Comparison of ENCODE assay signal across 9 mouse cellular contexts in the genomic region with DNA sequence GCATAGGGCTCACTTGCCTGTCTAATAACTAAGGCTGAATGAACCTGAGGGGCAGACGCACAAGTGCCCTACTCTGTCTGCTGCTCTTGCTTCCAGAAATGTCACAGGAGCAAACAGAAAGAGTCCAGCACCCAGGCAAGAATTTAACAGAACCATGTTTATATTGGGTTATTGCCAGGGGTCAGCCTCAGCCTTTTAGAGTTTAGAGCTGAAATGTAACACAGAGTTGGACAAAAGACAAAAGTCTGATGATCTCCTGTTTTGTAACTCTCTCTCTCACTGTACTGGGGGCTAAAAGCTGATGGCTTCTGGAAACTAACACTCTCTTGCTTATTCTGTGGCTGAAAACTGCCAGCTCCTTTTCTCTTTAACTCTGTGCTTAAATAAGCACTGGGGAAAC.
DNase-seq lines count a peak whose midpoint lies in the region; ATAC-seq and TF ChIP-seq lines count a peak whose summit lies in the region.
"Had no signal": no experiment of that assay in that cellular context is flagged by ENCODE, and none has a peak within 500 bp of the region (broad histone marks: within the 10 kb centered on the region; RNA-seq: fewer than 3 reads in every experiment).

No protein-coding gene starts in this region.

- no peaks in the 10 kb centered on the region for H3K27me3 ChIP-seq in heart, embryonic 12.5 days (replicated peaks)
- H3K27me3 ChIP-seq in lung, postnatal 0 days (replicated peaks; ENCODE audit: insufficient read depth, low read length), result no peaks in the 10 kb centered on the region
- H3K27me3 ChIP-seq: embryonic facial prominence, embryonic 13.5 days had no signal

- TF ChIP-seq EP300 in lung, postnatal 0 days (IDR thresholded peaks at IDR 0.05), result 0 out of 2 replicates have a peak, but pooled peaks have one; percentile 52

- TF ChIP-seq CTCF in lung, postnatal 0 days (IDR thresholded peaks at IDR 0.05), result no peak

- WGBS in heart, embryonic 12.5 days, result 46% methylated on average over 1 of the region's 1 CpGs
- 27% methylated on average over 1 of the region's 1 CpGs for WGBS in lung, postnatal 0 days

- no peaks in the 10 kb centered on the region for H3K9me3 ChIP-seq in heart, embryonic 12.5 days (replicated peaks)
- no peaks in the 10 kb centered on the region for H3K9me3 ChIP-seq in lung, postnatal 0 days (ENCODE audit: low read length)
- H3K9me3 ChIP-seq: embryonic facial prominence, embryonic 13.5 days had no signal

- H3K36me3 ChIP-seq in heart, embryonic 12.5 days, result peaks cover 2% of the 10 kb centered on the region; the same call in 1 of the 2 replicates
- H3K36me3 ChIP-seq in lung, postnatal 0 days (ENCODE audit: insufficient read depth, low read length), result no peaks in the 10 kb centered on the region

- H3K4me3 ChIP-seq in heart, embryonic 12.5 days, result no peak overlapping the region
- H3K4me3 ChIP-seq in lung, postnatal 0 days (ENCODE audit: low read depth, low read length), result no peak overlapping the region
- H3K4me3 ChIP-seq: embryonic facial prominence, embryonic 13.5 days had no signal

- no peaks in the 10 kb centered on the region for H3K4me1 ChIP-seq in heart, embryonic 12.5 days (replicated peaks)
- H3K4me1 ChIP-seq in lung, postnatal 0 days (ENCODE audit: insufficient read depth, low read depth, low read length), result no peaks in the 10 kb centered on the region
- H3K4me1 ChIP-seq: embryonic facial prominence, embryonic 13.5 days had no signal

- peak; percentile 33 for DNase-seq in heart, adult 8-10 months (ENCODE audit: low spot score)
- peak; percentile 96 for DNase-seq in adipocyte (ENCODE audit: low spot score)
- peak; percentile 30 to 71 for DNase-seq in kidney, adult 8-10 months
- peak; percentile 92 for DNase-seq in lung, postnatal 0 days (ENCODE audit: low spot score)
- DNase-seq in cerebellum, adult 9-10 months, result no peak
- no peak for DNase-seq in gastrocnemius, postnatal 10 days
- no peak for DNase-seq in retina, postnatal 1 day

- no peak overlapping the region for H3K27ac ChIP-seq in heart, embryonic 12.5 days (ENCODE audit: poor library complexity, severe bottlenecking)
- H3K27ac ChIP-seq in lung, postnatal 0 days (ENCODE audit: low read length), result no peak overlapping the region
- H3K27ac ChIP-seq: embryonic facial prominence, embryonic 13.5 days had no signal

- H3K9ac ChIP-seq in heart, embryonic 12.5 days, result no peak overlapping the region
- no peak overlapping the region for H3K9ac ChIP-seq in lung, postnatal 0 days (replicated peaks; ENCODE audit: low read depth)
- H3K9ac ChIP-seq: embryonic facial prominence, embryonic 13.5 days had no signal

- ATAC-seq in heart, embryonic 12.5 days (ENCODE audit: insufficient number of reproducible peaks, low FRiP score), result no peak
- ATAC-seq in lung, postnatal 0 days, result peak; percentile 81

- H3K4me2 ChIP-seq in heart, embryonic 12.5 days, result no peak overlapping the region
- no peak overlapping the region for H3K4me2 ChIP-seq in lung, postnatal 0 days (replicated peaks; ENCODE audit: low read depth, low read length)
- H3K4me2 ChIP-seq: embryonic facial prominence, embryonic 13.5 days had no signal

Comparison
In these comparisons a context has a peak if more than half of its experiments do, and no peak if none do; other contexts are left out.
1. DNase-seq: peak in heart, adult 8-10 months (single experiment), adipocyte (single experiment), kidney, adult 8-10 months (2 of 2) and lung, postnatal 0 days (single experiment); none in cerebellum, adult 9-10 months (single experiment), gastrocnemius, postnatal 10 days (single experiment) and retina, postnatal 1 day (single experiment).